Mouse (Mus musculus) heart, embryonic 11.5 days (tissue): ENCODE results near the gene Cdc42se1. TPM values are rescaled to one million over a fixed set of nuclear protein-coding genes. Genes with fewer than 3 reads are reported as not detected.

Experiments
- ATAC-seq: fragments of 200-750 bp; cut with Nextera tagmentation; replicated peaks from 2 replicates; pipeline ENCODE4 v1.8.0; 2017; ENCODE audit warnings: moderate library complexity; ENCODE audit not compliant: insufficient number of reproducible peaks, low FRiP score, low TSS enrichment
- H3K27ac ChIP-seq: fragments of 300-500 bp; sonication (generic); 2 replicates; pipeline ENCODE4 v1.5.1; 2014; ENCODE audit warnings: mild to moderate bottlenecking, low read depth, low read length
- H3K27me3 ChIP-seq: fragments of 300-500 bp; sonication (generic); 2 replicates; pipeline ENCODE4 v1.6.1; 2014; ENCODE audit warnings: mild to moderate bottlenecking, low read length, mixed read lengths; ENCODE audit not compliant: control insufficient read depth, insufficient read depth
- H3K36me3 ChIP-seq: fragments of 300-500 bp; sonication (generic); 2 replicates; pipeline ENCODE4 v1.6.1; 2014; ENCODE audit warnings: mild to moderate bottlenecking, low read length, moderate library complexity, mixed read lengths; ENCODE audit not compliant: control insufficient read depth, insufficient read depth
- H3K4me1 ChIP-seq: fragments of 300-500 bp; sonication (generic); 2 replicates; pipeline ENCODE4 v1.6.1; 2014; ENCODE audit warnings: low read length; ENCODE audit not compliant: control insufficient read depth, insufficient read depth
- H3K4me2 ChIP-seq: fragments of 300-500 bp; sonication (generic); 2 replicates; pipeline ENCODE4 v1.6.1; 2014; ENCODE audit warnings: mild to moderate bottlenecking, moderate library complexity
- H3K4me3 ChIP-seq: fragments of 300-500 bp; sonication (generic); 2 replicates; pipeline ENCODE4 v1.5.1; 2014; ENCODE audit warnings: low read depth, low read length
- H3K9ac ChIP-seq: fragments of 300-500 bp; sonication (generic); 2 replicates; pipeline ENCODE4 v1.6.1; 2014; ENCODE audit warnings: mild to moderate bottlenecking, low read depth, low read length, moderate library complexity
- H3K9me3 ChIP-seq: fragments of 300-500 bp; sonication (generic); replicated peaks from 2 replicates; pipeline ENCODE4 v1.6.1; 2016; ENCODE audit warnings: low read length; ENCODE audit not compliant: control insufficient read depth
- WGBS: fragments of 180-500 bp; shearing (Covaris S2); extraction: QIAGEN DNeasy Blood & Tissue Kit; methylation state at CpG from one replicate; pipeline ENCODE4 v1.1.7; 2014; ENCODE audit not compliant: insufficient replicate concordance; 5-methylcytosine and 5-hydroxymethylcytosine counted together
- polyA plus RNA-seq: library from polyadenylated mRNA; unstranded; fragments of >200 nt; fragmentation: Nextera tagmentation; extraction: Ambion mirVana; gene quantifications from 2 replicates; pipeline ENCODE4 v1.2.1, GENCODE M21; 2014

Gene Cdc42se1
- polyA plus RNA-seq, 1 experiment from 2014 or later: 62.3 TPM

- H3K27ac ChIP-seq: peak overlapping the region; percentile 97
- WGBS: 4% methylated on average over 13 of the region's 13 CpGs
- H3K4me3 ChIP-seq: peak overlapping the region; percentile 92
- H3K27me3 ChIP-seq: no peaks in the 10 kb centered on the region
- H3K36me3 ChIP-seq: peaks cover 34% of the 10 kb centered on the region
- H3K9me3 ChIP-seq: no peaks in the 10 kb centered on the region
- peaks cover 35% of the 10 kb centered on the region for H3K4me1 ChIP-seq
- peak overlapping the region; percentile 96 for H3K4me2 ChIP-seq
- H3K9ac ChIP-seq: peak overlapping the region; percentile 95
- ATAC-seq: no peak
Observed at GRCm38 (mm10) chr3:95229781-95230494, 1.4 kb downstream of the Cdc42se1 start.

GRCm38 (mm10) chr3:95230495-95231297 is 2.2 kb downstream of the Cdc42se1 start:
- H3K9me3 ChIP-seq: no peaks in the 10 kb centered on the region
- peak overlapping the region; percentile 92 for H3K4me3 ChIP-seq
- H3K9ac ChIP-seq: peak overlapping the region; percentile 95
- no peaks in the 10 kb centered on the region for H3K27me3 ChIP-seq
- no peak for ATAC-seq
- H3K36me3 ChIP-seq: peaks cover 36% of the 10 kb centered on the region
- peak overlapping the region; percentile 96 for H3K4me2 ChIP-seq
- peaks cover 35% of the 10 kb centered on the region for H3K4me1 ChIP-seq
- 56% methylated on average over 8 of the region's 8 CpGs for WGBS
- peak overlapping the region; percentile 87 for H3K27ac ChIP-seq

- Histone ChIP-seq H3K4me2 (peak within 1 kb of the TSS; percentile 96), H3K27ac (peak within 1 kb of the TSS; percentile 87), H3K27me3 (no peaks in the 10 kb centered on the region), H3K9me3 (no peaks in the 10 kb centered on the region), H3K9ac (peak within 1 kb of the TSS; percentile 95; the same call in 1 of the 2 replicates), H3K4me1 (peaks cover 35% of the 10 kb centered on the region), H3K4me3 (peak within 1 kb of the TSS; percentile 92; the same call in 1 of the 2 replicates), H3K36me3 (peaks cover 36% of the 10 kb centered on the region)
- no peak for ATAC-seq
- WGBS: 72% methylated on average over 13 of the region's 13 CpGs
Observed at GRCm38 (mm10) chr3:95231298-95232221, 3.0 kb downstream of the Cdc42se1 start, which contains the start of gene Mllt11. TSS of gene Mllt11 (minus strand) at chr3:95232171.

GRCm38 (mm10) chr3:95232771-95233170 is 4.2 kb downstream of the Cdc42se1 start:
- Histone ChIP-seq H3K27ac (no peak overlapping the region), H3K4me1 (peaks cover 30% of the 10 kb centered on the region), H3K4me3 (no peak overlapping the region), H3K9me3 (no peaks in the 10 kb centered on the region), H3K4me2 (no peak overlapping the region), H3K27me3 (no peaks in the 10 kb centered on the region), H3K36me3 (peaks cover 39% of the 10 kb centered on the region), H3K9ac (no peak overlapping the region)
- ATAC-seq: no peak
- 59% methylated on average over 7 of the region's 7 CpGs for WGBS

- no peaks in the 10 kb centered on the region for H3K27me3 ChIP-seq
- H3K4me3 ChIP-seq: no peak overlapping the region
- peaks cover 30% of the 10 kb centered on the region for H3K4me1 ChIP-seq
- no peak overlapping the region for H3K27ac ChIP-seq
- H3K36me3 ChIP-seq: peaks cover 43% of the 10 kb centered on the region
- H3K4me2 ChIP-seq: no peak overlapping the region
- H3K9ac ChIP-seq: no peak overlapping the region
- WGBS: 86% methylated on average over 16 of the region's 16 CpGs
- no peak for ATAC-seq
- H3K9me3 ChIP-seq: no peaks in the 10 kb centered on the region
Observed at GRCm38 (mm10) chr3:95233303-95233980, 4.9 kb downstream of the Cdc42se1 start.

GRCm38 (mm10) chr3:95235386-95236301 is 7.1 kb downstream of the Cdc42se1 start:
- 82% methylated on average over 23 of the region's 23 CpGs for WGBS
- peaks cover 43% of the 10 kb centered on the region for H3K36me3 ChIP-seq
- ATAC-seq: no peak
- H3K4me2 ChIP-seq: no peak overlapping the region
- H3K4me3 ChIP-seq: no peak overlapping the region
- H3K9me3 ChIP-seq: no peaks in the 10 kb centered on the region
- H3K4me1 ChIP-seq: peaks cover 22% of the 10 kb centered on the region
- H3K27ac ChIP-seq: no peak overlapping the region
- no peaks in the 10 kb centered on the region for H3K27me3 ChIP-seq
- H3K9ac ChIP-seq: no peak overlapping the region

GRCm38 (mm10) chr3:95237541-95238099 is 9.1 kb downstream of the Cdc42se1 start:
- peaks cover 32% of the 10 kb centered on the region for H3K36me3 ChIP-seq
- no peaks in the 10 kb centered on the region for H3K9me3 ChIP-seq
- peaks cover 3% of the 10 kb centered on the region; the same call in 1 of the 2 replicates for H3K4me1 ChIP-seq
- ATAC-seq: no peak
- H3K27me3 ChIP-seq: no peaks in the 10 kb centered on the region
- H3K9ac ChIP-seq: no peak overlapping the region
- 83% methylated on average over 8 of the region's 8 CpGs for WGBS
- no peak overlapping the region for H3K4me3 ChIP-seq
- no peak overlapping the region for H3K27ac ChIP-seq
- no peak overlapping the region for H3K4me2 ChIP-seq
